Mouse (Mus musculus) G1E (cell line): Measurements from ENCODE around the gene Slc25a26.

Experiments used
- CTCF ChIP-seq: IDR thresholded peaks from 2 replicates; pipeline ENCODE4 v1.5.1; 2012; ENCODE audit warnings: low read depth, low read length, inconsistent platforms, mixed read lengths
- GATA1 ChIP-seq: IDR thresholded peaks from 2 replicates; pipeline ENCODE4 v1.6.1; 2012; ENCODE audit warnings: borderline replicate concordance, low read length, inconsistent platforms, mixed read lengths
- TAL1 ChIP-seq: conservative IDR thresholded peaks from 2 replicates; pipeline ENCODE4 v1.6.1; 2012; ENCODE audit warnings: low read depth, low read length, inconsistent platforms, mixed read lengths

GRCm38 (mm10) chr6:94653388-94654316, 153.5 kb downstream of the Slc25a26 start:
- no peak for TF ChIP-seq CTCF
- no peak for TF ChIP-seq TAL1
- no peak for TF ChIP-seq GATA1
